Mouse (Mus musculus) cortical plate, adult 2 months (tissue): ENCODE results near the gene Glp1r. TPM values are rescaled to one million over a fixed set of nuclear protein-coding genes. Genes with fewer than 3 reads are reported as not detected.

Experiments used
- H3K27ac ChIP-seq: fragments of 200-500 bp; 2 replicates; pipeline ENCODE4 v1.5.1; 2012; ENCODE audit warnings: low read length, control low read depth, inconsistent platforms; ENCODE audit not compliant: insufficient read depth
- H3K4me1 ChIP-seq: fragments of 200-500 bp; 2 replicates; pipeline ENCODE4 v1.6.1; 2011; ENCODE audit warnings: low read length; ENCODE audit not compliant: control insufficient read depth, insufficient read depth
- H3K4me3 ChIP-seq: fragments of 200-500 bp; 2 replicates; pipeline ENCODE4 v1.5.1; 2011; ENCODE audit warnings: mild to moderate bottlenecking, low read length, control low read depth; ENCODE audit not compliant: insufficient read depth
- CTCF ChIP-seq: fragments of 200-500 bp; IDR thresholded peaks from 2 replicates; pipeline ENCODE4 v1.5.1; 2011; ENCODE audit warnings: mild to moderate bottlenecking, control low read depth, low read length; ENCODE audit not compliant: insufficient read depth; ENCODE audit errors: extremely low read depth
- POLR2A ChIP-seq: fragments of 200-500 bp; IDR thresholded peaks from 2 replicates; pipeline ENCODE4 v1.6.1; 2011; ENCODE audit warnings: mild to moderate bottlenecking, low read length, control low read depth; ENCODE audit not compliant: insufficient read depth; ENCODE audit errors: extremely low read depth
- polyA plus RNA-seq: library from polyadenylated mRNA; depleted of rRNA; stranded (reverse); fragments of >200 nt; gene quantifications from 2 replicates; pipeline ENCODE4 v1.2.3, GENCODE M21; 2012

The Glp1r gene
- polyA plus RNA-seq, 1 experiment = 0.31 TPM

- Histone ChIP-seq H3K27ac (no peak overlapping the region), H3K4me3 (no peak overlapping the region), H3K4me1 (no peaks in the 10 kb centered on the region)
- TF ChIP-seq POLR2A (no peak), CTCF (no peak)
These were observed 9.5 kb downstream of the Glp1r start for GRCm38 (mm10) chr17:30910866-30911731.

DNA sequence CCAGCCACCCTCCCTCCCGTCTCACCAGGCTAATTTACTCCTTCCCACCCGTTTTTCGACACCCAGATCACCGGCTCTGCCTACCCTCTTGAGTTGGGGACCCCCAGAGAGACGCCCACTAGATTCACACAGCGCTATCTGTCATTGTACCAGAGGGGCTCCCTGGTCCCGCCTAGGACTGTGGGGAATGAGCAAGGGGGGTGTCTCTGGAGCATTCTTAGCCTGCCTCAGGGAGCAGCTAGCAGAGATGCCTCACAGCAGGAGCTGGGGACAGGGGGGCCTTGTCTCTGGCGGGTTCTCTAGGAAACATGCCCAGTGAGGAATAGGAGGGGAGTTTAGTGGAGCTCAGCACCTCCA lies 10.1 kb downstream of the Glp1r start:
- Histone ChIP-seq H3K4me1 (no peaks in the 10 kb centered on the region), H3K27ac (no peak overlapping the region)
- no peak for TF ChIP-seq POLR2A
- no peak for TF ChIP-seq CTCF

DNA sequence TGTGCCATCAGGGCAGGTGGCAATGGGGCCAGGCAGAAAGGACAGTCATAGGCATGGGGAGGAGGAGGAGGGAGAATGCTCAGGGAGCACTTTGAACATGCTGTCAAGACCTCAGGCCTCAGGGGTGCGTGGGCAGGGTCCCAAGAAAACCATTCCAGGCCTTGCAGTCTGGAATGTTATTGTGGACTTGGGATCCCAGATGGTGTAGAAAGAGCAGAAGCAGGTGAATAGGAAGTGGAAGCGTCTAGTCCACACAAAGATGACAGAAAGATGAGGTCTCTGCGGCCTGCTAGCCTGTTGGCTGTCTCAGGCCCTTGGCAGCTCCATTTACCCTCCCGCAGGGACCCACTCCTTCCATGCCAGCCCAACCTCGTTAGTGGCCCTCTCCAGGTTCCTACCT lies 10.9 kb downstream of the Glp1r start:
- Histone ChIP-seq H3K27ac (no peak overlapping the region), H3K4me3 (no peak overlapping the region), H3K4me1 (no peaks in the 10 kb centered on the region)
- TF ChIP-seq CTCF (no peak), POLR2A (no peak)

More for the DNA sequence above, 10.1 kb downstream of the Glp1r start:
- no peak overlapping the region for H3K4me3 ChIP-seq

DNA sequence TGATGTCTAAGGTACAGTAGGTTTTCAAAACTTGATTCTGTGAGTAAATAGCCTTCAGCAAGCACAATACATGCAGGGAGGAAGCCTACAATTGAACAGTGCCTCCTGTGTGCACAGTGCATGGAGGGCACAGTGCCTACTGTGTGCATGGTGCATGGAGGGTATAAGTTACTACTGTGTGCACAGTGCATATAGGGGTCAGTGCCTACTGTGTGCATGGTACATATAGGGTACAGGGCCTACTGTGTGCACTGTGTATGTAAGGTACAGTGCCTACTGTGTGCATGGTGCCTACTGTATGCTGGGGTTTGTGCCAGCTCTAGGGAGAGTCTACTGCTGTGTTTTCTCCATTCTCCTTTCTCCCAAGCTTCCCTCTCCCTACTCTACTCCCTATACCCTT lies 12.6 kb downstream of the Glp1r start:
- Histone ChIP-seq H3K4me3 (no peak overlapping the region), H3K4me1 (no peaks in the 10 kb centered on the region)

DNA sequence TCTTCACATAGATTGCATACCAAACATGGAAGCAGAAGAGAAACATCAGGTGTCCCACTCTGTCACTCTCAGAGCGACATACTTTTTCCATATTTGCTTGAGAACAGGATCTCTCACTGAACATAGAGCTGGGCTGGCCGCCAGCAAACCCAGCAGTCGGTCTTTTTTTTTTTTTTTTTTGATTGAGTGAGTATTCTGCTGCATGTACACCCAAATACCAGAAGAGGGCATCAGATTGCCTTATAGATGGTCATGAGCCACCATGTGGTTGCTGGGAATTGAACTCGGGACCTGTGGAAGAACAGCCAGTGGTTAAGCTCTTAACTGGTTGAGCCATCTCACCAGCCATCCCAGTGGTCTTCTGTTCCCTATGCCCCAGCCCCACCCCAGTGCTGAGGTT lies 21.9 kb downstream of the Glp1r start:
- TF ChIP-seq CTCF (no peak), POLR2A (no peak)
- no peak overlapping the region for H3K27ac ChIP-seq
- no peak overlapping the region for H3K4me3 ChIP-seq
- no peaks in the 10 kb centered on the region for H3K4me1 ChIP-seq

More for the DNA sequence above, 12.6 kb downstream of the Glp1r start:
- TF ChIP-seq POLR2A (no peak), CTCF (no peak)
- H3K27ac ChIP-seq = no peak overlapping the region

- no peak overlapping the region for H3K4me3 ChIP-seq
- TF ChIP-seq CTCF (no peak), POLR2A (no peak)
- H3K27ac ChIP-seq = no peak overlapping the region
- H3K4me1 ChIP-seq = no peaks in the 10 kb centered on the region
These were observed 29.2 kb downstream of the Glp1r start for GRCm38 (mm10) chr17:30930827-30931226.

DNA sequence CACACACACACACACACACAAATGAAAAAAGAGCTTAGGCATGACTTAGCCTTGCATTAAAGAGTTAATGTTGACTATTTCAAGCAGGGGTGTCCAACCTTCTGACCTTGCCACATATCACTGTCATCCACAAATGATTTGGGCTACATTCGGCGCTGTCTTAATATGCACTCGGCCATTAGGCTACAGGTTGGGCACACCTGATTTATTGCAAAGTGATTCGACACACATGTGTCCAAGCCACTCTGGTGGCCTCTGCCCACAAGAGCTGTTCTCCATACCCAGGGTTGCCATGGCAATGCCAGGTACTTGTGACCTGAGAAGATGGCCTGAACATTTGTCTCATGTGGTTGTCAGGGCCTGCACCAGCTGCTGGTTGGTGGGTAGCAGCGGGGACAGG lies 31.2 kb downstream of the Glp1r start:
- Histone ChIP-seq H3K4me1 (no peaks in the 10 kb centered on the region), H3K4me3 (no peak overlapping the region), H3K27ac (no peak overlapping the region)
- no peak for TF ChIP-seq CTCF
- TF ChIP-seq POLR2A = no peak

DNA sequence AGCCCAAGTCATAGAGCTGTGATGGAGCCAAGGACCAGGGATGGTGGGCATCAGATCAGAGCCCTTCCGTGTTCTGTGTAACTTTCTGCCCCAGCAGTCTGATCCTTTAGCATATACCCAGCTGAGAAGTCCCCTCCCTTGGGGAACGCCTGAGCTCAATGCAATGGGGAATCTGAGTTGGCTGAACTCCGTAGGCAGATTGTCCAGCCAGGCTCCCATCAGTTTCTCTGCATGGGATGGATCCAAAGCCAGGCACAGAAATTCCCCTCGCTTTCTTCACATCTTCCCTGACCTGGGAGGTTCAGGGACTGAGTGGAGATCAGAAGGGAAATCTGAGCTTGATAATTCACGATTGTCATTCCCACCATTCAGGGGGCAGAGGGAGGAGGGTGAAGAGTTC lies 33.7 kb downstream of the Glp1r start:
- TF ChIP-seq CTCF = no peak
- no peak for TF ChIP-seq POLR2A

DNA sequence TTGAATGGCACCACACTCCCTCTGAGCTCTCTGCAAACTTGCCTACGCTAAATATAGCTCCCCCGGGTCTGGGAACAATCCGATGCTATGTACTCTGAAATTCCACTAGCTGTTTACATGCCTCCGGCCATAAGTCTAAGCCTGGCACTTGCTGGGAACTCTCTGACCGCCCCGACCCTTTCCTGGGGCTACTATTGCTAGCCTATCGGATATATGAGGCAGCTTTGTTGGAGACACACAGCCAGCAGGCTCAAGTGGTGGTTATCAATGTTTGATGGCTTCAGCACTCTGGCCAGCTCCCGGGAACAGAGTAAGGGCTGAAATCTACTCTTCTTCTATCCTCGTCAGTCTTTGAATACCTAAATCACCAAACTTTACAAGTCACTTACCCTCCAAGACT lies 36.9 kb downstream of the Glp1r start:
- no peak for TF ChIP-seq CTCF
- no peak for TF ChIP-seq POLR2A
- H3K4me3 ChIP-seq = no peak overlapping the region
- no peaks in the 10 kb centered on the region; the same call in 1 of the 2 replicates for H3K4me1 ChIP-seq
- no peak overlapping the region for H3K27ac ChIP-seq

More for the DNA sequence above, 33.7 kb downstream of the Glp1r start:
- H3K27ac ChIP-seq = no peak overlapping the region
- no peaks in the 10 kb centered on the region; the same call in 1 of the 2 replicates for H3K4me1 ChIP-seq
- H3K4me3 ChIP-seq = no peak overlapping the region

GRCm38 (mm10) chr17:30948382-30948781 lies 46.8 kb downstream of the Glp1r start:
- no peak for TF ChIP-seq CTCF
- TF ChIP-seq POLR2A = no peak
- Histone ChIP-seq H3K27ac (no peak overlapping the region), H3K4me3 (no peak overlapping the region), H3K4me1 (no peaks in the 10 kb centered on the region)
